Mouse (Mus musculus) embryonic fibroblast, embryonic 13.5 days (primary cell): ENCODE measurements around the gene Tmem274.

Experiments
- CTCF ChIP-seq: IDR thresholded peaks from 2 replicates; pipeline ENCODE4 v1.5.1; 2011; ENCODE audit warnings: mild to moderate bottlenecking, control low read depth, low read length, moderate library complexity, borderline replicate concordance; ENCODE audit not compliant: insufficient read depth
- POLR2A ChIP-seq: IDR thresholded peaks from 2 replicates; pipeline ENCODE4 v1.6.1; 2011; ENCODE audit warnings: low read depth, mild to moderate bottlenecking, control low read depth, low read length, moderate library complexity

- TF ChIP-seq POLR2A, result no peak
- TF ChIP-seq CTCF, result no peak
Measured at GRCm38 (mm10) chr4:149506904-149507303, 29.7 kb downstream of the Tmem274 start.
